Mouse (Mus musculus): ENCODE data around the gene Mrap2. TPM values are rescaled to one million over a fixed set of nuclear protein-coding genes. Genes with fewer than 3 reads are reported as not detected.

Mrap2 gene
- polyA plus RNA-seq, 1 experiment from 2014 or later = not detected

DNA sequence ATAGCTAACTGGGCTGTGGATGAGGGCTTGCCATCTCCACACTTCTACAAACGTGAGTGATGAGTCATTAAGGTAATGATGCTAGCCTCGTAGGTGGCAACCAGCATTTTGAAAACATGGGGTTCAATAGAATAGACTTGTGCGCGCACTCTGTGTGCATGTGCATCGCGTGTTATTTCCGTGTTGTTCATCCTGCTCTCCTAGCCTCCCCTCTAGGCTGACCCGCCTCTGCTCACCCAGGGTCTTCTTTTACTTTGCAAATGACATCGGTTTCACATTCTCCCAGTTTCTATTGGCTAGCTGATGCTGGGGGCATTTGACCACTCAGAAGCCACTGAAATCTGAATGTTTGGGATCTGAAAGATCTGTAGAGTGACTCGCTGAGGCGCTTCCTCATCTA is 1.6 kb downstream of the Mrap2 start:
- 25% methylated on average over 11 of the region's 11 CpGs for WGBS (ENCODE audit: insufficient replicate concordance)
- ATAC-seq = no peak
- Histone ChIP-seq H3K36me3 (no peaks in the 10 kb centered on the region), H3K9me3 (replicated peaks) (no peaks in the 10 kb centered on the region), H3K4me1 (peaks cover 5% of the 10 kb centered on the region; the same call in 1 of the 2 replicates), H3K4me2 (no peak overlapping the region), H3K27ac (no peak overlapping the region), H3K9ac (no peak overlapping the region), H3K4me3 (no peak overlapping the region), H3K27me3 (replicated peaks) (peaks cover 40% of the 10 kb centered on the region)

DNA sequence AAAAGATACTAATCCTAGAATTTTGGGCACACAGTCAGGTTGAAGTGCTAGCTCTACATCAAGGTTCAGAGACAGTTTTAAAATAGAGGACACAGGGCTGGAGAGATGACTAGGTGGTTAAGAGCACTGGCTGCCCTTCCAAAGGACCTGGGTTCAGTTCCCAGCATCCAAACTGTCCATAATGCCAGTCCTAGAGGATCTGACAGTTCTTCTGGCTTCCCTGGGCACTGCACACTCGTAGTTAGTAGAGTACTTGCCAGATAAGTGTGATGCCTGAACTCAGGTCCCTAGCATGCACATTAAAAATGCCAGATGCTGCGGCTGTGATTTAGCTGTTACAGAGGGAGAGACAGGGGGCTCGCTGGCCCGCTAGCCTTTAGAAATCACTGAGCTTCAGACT is 2.3 kb downstream of the Mrap2 start:
- Histone ChIP-seq H3K27ac (no peak overlapping the region), H3K4me3 (no peak overlapping the region), H3K4me1 (peaks cover 5% of the 10 kb centered on the region; the same call in 1 of the 2 replicates), H3K4me2 (no peak overlapping the region), H3K9me3 (replicated peaks) (no peaks in the 10 kb centered on the region), H3K9ac (no peak overlapping the region), H3K36me3 (no peaks in the 10 kb centered on the region), H3K27me3 (replicated peaks) (peaks cover 40% of the 10 kb centered on the region)
- ATAC-seq = no peak
- WGBS (ENCODE audit: insufficient replicate concordance) = 62% methylated on average over 4 of the region's 4 CpGs

DNA sequence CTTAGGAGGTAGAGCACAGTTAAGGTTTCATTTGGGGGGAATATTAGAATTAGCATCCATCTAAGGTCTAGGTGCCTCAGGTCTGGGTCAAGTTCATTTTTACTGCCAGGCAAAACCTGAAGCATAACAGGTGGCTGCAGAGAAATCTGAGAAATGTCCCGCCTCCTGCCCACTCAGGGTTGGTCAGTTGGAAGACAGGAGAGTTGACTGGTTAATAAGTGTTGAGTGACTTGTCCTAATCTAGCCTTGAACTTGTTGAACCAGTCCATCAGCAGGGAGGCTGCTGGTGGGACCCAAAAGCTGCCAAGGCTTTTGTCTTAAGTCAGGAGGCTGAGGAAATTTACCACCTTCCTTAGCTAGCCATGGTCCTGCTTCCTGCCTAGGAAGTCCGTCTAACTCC is 3.8 kb downstream of the Mrap2 start:
- H3K27me3 ChIP-seq (replicated peaks) = peaks cover 40% of the 10 kb centered on the region
- no peak overlapping the region for H3K27ac ChIP-seq
- no peaks in the 10 kb centered on the region for H3K36me3 ChIP-seq
- no peaks in the 10 kb centered on the region for H3K9me3 ChIP-seq (replicated peaks)
- H3K4me2 ChIP-seq = no peak overlapping the region
- WGBS (ENCODE audit: insufficient replicate concordance) = 55% methylated on average over 2 of the region's 2 CpGs
- H3K9ac ChIP-seq = no peak overlapping the region
- no peak for ATAC-seq
- peaks cover 5% of the 10 kb centered on the region; the same call in 1 of the 2 replicates for H3K4me1 ChIP-seq
- no peak overlapping the region for H3K4me3 ChIP-seq

- ATAC-seq = no peak
- Histone ChIP-seq H3K27me3 (replicated peaks) (no peaks in the 10 kb centered on the region), H3K9ac (no peak overlapping the region), H3K4me1 (no peaks in the 10 kb centered on the region), H3K36me3 (no peaks in the 10 kb centered on the region), H3K9me3 (replicated peaks) (no peaks in the 10 kb centered on the region), H3K4me2 (no peak overlapping the region), H3K27ac (no peak overlapping the region), H3K4me3 (no peak overlapping the region)
- WGBS (ENCODE audit: insufficient replicate concordance) = 82% methylated on average over 1 of the region's 1 CpGs
Observed at GRCm38 (mm10) chr9:87152641-87153325, 8.7 kb downstream of the Mrap2 start.

DNA sequence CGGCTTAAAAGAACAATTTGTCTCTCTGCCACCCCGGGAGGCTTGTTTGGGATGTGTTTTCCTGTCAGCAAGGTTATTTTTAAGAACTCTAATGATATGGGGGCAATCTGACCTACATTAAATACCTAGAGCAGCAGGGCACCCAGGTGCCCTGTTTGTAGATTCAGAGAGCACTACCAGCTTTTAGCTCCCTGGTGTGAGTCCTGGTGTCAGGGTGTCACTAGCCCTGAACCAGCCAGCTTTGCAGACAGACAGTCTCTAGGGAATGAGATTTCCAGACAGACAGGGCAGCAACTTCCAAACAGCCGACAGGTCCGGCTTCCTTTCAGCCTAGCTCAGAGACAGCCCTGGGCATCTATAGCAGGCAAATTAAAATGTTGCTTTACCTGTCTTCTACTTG is 18.5 kb downstream of the Mrap2 start:
- Histone ChIP-seq H3K4me3 (no peak overlapping the region), H3K36me3 (no peaks in the 10 kb centered on the region)
- WGBS (ENCODE audit: insufficient replicate concordance) = 74% methylated on average over 4 of the region's 4 CpGs

GRCm38 (mm10) chr9:87167001-87167830 is 23.1 kb downstream of the Mrap2 start:
- no peak for ATAC-seq
- H3K4me2 ChIP-seq = no peak overlapping the region
- WGBS (ENCODE audit: insufficient replicate concordance) = 54% methylated on average over 9 of the region's 9 CpGs

More for the DNA sequence above, 18.5 kb downstream of the Mrap2 start:
- no peaks in the 10 kb centered on the region for H3K4me1 ChIP-seq
- H3K9me3 ChIP-seq (replicated peaks) = no peaks in the 10 kb centered on the region
- no peak overlapping the region for H3K27ac ChIP-seq
- ATAC-seq = no peak
- no peaks in the 10 kb centered on the region for H3K27me3 ChIP-seq (replicated peaks)
- no peak overlapping the region for H3K4me2 ChIP-seq
- H3K9ac ChIP-seq = no peak overlapping the region

DNA sequence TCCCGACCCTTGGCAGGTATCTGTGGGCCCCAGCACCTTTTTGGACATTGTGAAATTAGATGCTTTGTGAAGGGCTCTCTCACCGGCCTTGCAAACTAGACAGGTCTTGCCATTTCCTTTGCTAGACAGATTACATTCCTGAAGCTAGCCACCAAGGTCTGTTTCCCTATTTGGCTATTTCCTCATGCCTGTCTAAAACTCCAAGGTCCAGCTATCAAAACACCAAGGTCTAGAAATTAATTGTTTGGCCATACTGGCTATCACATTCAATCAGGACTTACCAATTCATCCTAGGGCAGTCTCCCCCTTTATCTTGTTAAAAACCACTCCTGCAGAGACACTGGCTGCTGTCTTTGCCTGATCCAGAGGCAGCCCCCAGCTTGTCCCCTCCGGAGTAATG is 23.9 kb downstream of the Mrap2 start:
- WGBS (ENCODE audit: insufficient replicate concordance) = 45% methylated on average over 3 of the region's 3 CpGs
- Histone ChIP-seq H3K9me3 (replicated peaks) (no peaks in the 10 kb centered on the region), H3K9ac (no peak overlapping the region), H3K4me3 (no peak overlapping the region), H3K27ac (no peak overlapping the region), H3K4me2 (no peak overlapping the region), H3K4me1 (no peaks in the 10 kb centered on the region), H3K36me3 (no peaks in the 10 kb centered on the region), H3K27me3 (replicated peaks) (no peaks in the 10 kb centered on the region)
- no peak for ATAC-seq

More at GRCm38 (mm10) chr9:87167001-87167830, 23.1 kb downstream of the Mrap2 start:
- no peak overlapping the region for H3K4me3 ChIP-seq
- no peaks in the 10 kb centered on the region for H3K36me3 ChIP-seq
- no peaks in the 10 kb centered on the region for H3K4me1 ChIP-seq
- H3K27me3 ChIP-seq (replicated peaks) = no peaks in the 10 kb centered on the region
- no peaks in the 10 kb centered on the region for H3K9me3 ChIP-seq (replicated peaks)
- H3K27ac ChIP-seq = no peak overlapping the region
- no peak overlapping the region for H3K9ac ChIP-seq

- H3K9ac ChIP-seq = no peak overlapping the region
- 78% methylated on average over 12 of the region's 12 CpGs for WGBS (ENCODE audit: insufficient replicate concordance)
- no peak overlapping the region for H3K4me2 ChIP-seq
- H3K4me1 ChIP-seq = no peaks in the 10 kb centered on the region
- no peaks in the 10 kb centered on the region for H3K27me3 ChIP-seq (replicated peaks)
- no peak for ATAC-seq
- no peaks in the 10 kb centered on the region for H3K9me3 ChIP-seq (replicated peaks)
- no peak overlapping the region for H3K4me3 ChIP-seq
- H3K36me3 ChIP-seq = no peaks in the 10 kb centered on the region
- H3K27ac ChIP-seq = no peak overlapping the region
Observed at GRCm38 (mm10) chr9:87169144-87169543, 25.0 kb downstream of the Mrap2 start.

DNA sequence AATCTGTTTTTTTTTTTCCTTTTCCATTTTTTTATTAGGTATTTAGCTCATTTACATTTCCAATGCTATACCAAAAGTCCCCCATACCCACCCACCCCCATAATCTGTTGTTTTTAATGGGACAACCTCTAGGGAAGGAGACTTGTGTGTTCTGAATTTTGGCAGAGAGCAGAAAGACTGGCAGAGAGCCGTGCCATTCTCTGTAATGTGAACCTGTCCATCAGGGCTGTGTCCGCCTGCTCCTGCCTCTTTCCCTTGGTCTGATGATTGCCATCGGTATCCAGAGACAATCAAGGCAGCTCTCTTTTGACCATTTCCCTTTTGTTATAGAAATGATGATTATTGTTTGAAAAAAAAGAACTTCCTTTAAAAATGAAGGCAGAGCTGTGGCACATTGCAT is 26.8 kb downstream of the Mrap2 start:
- H3K9ac ChIP-seq = no peak overlapping the region
- no peak for ATAC-seq

DNA sequence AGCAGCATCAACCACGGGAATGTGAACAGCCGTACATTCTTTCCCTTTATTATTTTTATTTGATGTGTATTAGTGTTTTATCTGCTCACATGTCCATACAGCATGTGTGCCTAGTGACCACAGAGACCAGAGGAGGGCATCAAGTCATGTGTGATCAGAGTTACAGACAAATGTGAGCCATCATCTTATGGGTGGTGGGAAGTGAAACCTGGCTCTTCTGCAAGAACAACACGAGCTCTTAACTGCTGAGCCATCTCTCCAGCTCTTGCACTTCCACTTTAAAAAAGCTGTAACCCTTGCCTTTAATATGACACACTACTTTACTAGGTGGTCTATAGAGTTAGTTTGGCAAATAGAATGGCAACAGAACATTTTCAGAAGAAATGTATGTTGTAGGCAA is 27.4 kb downstream of the Mrap2 start:
- H3K27ac ChIP-seq = no peak overlapping the region
- no peak overlapping the region for H3K4me2 ChIP-seq
- 64% methylated on average over 3 of the region's 3 CpGs for WGBS (ENCODE audit: insufficient replicate concordance)
- H3K9me3 ChIP-seq (replicated peaks) = no peaks in the 10 kb centered on the region
- no peak overlapping the region for H3K9ac ChIP-seq
- no peak for ATAC-seq
- H3K36me3 ChIP-seq = no peaks in the 10 kb centered on the region
- no peak overlapping the region for H3K4me3 ChIP-seq
- H3K27me3 ChIP-seq (replicated peaks) = no peaks in the 10 kb centered on the region
- H3K4me1 ChIP-seq = no peaks in the 10 kb centered on the region

More for the DNA sequence above, 26.8 kb downstream of the Mrap2 start:
- Histone ChIP-seq H3K36me3 (no peaks in the 10 kb centered on the region), H3K4me3 (no peak overlapping the region), H3K27ac (no peak overlapping the region), H3K4me2 (no peak overlapping the region), H3K9me3 (replicated peaks) (no peaks in the 10 kb centered on the region), H3K4me1 (no peaks in the 10 kb centered on the region), H3K27me3 (replicated peaks) (no peaks in the 10 kb centered on the region)
- WGBS (ENCODE audit: insufficient replicate concordance) = 58% methylated on average over 3 of the region's 3 CpGs

- Histone ChIP-seq H3K4me2 (no peak overlapping the region), H3K4me3 (no peak overlapping the region), H3K9me3 (replicated peaks) (no peaks in the 10 kb centered on the region), H3K4me1 (no peaks in the 10 kb centered on the region), H3K27ac (no peak overlapping the region), H3K27me3 (replicated peaks) (no peaks in the 10 kb centered on the region), H3K36me3 (no peaks in the 10 kb centered on the region), H3K9ac (no peak overlapping the region)
- no peak for ATAC-seq
- 53% methylated on average over 7 of the region's 7 CpGs for WGBS (ENCODE audit: insufficient replicate concordance)
Observed at GRCm38 (mm10) chr9:87178534-87178933, 34.4 kb downstream of the Mrap2 start.

GRCm38 (mm10) chr9:87182231-87182630 is 38.1 kb downstream of the Mrap2 start:
- ATAC-seq = no peak
- H3K9ac ChIP-seq = no peak overlapping the region
- no peaks in the 10 kb centered on the region for H3K9me3 ChIP-seq (replicated peaks)
- H3K27ac ChIP-seq = no peak overlapping the region
- H3K4me3 ChIP-seq = no peak overlapping the region
- WGBS (ENCODE audit: insufficient replicate concordance) = 84% methylated on average over 10 of the region's 10 CpGs
- H3K4me2 ChIP-seq = no peak overlapping the region
- no peaks in the 10 kb centered on the region for H3K36me3 ChIP-seq
- no peaks in the 10 kb centered on the region for H3K27me3 ChIP-seq (replicated peaks)
- no peaks in the 10 kb centered on the region for H3K4me1 ChIP-seq

All from liver, embryonic 12.5 days (tissue).